Mouse (Mus musculus): ENCODE data around the gene Cpm.

Cpm gene

GRCm38 (mm10) chr10:117650042-117650655 lies 20.8 kb downstream of the Cpm start:
- no peak for DNase-seq

- no peak for DNase-seq
Observed at GRCm38 (mm10) chr10:117650725-117651124, 21.4 kb downstream of the Cpm start.

GRCm38 (mm10) chr10:117651587-117652377 lies 22.5 kb downstream of the Cpm start:
- DNase-seq: no peak

DNA sequence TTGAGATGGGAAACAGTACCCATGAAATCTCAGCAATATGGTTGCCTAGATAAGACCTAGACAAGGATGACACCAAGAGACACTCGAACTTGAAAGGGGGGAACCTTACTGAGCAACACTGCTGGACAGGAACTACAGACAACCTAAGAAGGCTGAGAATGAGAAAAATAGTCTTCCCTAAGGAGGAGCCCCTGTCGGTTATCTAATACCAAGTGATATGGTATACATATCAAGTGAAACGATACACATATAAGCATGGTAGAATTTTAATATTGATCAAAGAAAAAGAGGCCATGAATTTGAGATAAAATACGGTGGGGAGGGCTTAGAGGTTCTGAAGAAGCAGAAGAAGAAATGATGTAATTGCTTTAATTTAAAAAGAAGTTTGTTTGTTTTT lies 23.1 kb downstream of the Cpm start:
- no peak for DNase-seq

DNA sequence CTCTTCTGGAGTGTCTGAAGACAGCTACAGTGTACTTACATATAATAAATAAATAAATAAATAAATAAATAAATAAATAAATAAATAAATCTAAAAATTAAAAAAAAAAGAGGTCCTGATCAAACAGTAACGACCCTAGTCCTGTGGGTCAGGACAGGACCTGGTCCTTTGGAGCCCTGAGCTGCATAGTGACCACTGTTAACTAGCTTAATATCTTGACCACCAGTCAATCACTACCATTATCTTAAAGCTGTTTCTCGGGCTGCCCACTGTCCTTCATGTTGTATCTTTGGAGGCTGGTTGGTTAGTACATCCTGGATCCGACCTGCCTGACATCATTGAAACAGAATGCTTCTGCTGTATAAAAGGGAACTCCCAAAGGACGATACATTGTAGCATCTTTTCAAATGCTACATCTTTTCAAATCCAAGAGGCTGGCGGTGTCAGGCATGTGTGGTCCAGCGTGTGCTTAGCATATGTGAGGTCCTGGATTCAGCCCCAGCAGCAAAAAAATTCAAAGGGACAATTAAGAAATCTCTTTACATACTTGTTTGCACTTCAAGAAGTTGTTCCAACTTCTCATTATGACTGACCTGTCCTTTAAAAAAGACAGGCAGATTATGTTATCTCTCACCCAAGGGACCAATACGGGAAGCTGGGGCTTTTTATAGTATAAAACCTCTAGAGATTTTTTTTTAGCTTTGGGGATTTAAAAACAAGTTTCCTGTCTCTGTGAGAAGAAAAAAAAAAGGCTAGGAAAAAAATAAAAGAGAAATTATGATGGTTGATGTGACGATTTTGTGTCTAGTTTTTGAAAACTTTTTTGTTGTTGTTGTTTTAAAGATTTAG lies 23.9 kb downstream of the Cpm start:
- DNase-seq: no peak

DNA sequence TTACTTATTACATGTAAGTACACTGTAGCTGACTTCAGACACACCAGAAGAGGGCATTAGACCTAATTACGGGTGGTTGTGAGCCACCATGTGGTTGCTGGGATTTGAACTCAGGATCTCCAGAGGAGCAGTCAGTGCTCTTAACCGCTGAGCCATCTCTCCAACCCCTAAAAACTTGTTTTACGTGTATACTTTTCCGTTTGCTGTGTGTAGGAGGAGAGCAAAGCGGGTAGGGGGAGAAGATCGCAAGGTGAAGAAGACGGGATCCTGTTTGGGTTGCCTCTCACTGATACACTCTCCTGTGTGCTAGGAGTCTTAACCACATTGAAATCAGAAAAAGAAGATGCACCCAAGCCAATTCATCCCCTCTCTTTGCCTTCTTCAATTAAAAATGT lies 24.5 kb downstream of the Cpm start:
- DNase-seq: no peak

DNA sequence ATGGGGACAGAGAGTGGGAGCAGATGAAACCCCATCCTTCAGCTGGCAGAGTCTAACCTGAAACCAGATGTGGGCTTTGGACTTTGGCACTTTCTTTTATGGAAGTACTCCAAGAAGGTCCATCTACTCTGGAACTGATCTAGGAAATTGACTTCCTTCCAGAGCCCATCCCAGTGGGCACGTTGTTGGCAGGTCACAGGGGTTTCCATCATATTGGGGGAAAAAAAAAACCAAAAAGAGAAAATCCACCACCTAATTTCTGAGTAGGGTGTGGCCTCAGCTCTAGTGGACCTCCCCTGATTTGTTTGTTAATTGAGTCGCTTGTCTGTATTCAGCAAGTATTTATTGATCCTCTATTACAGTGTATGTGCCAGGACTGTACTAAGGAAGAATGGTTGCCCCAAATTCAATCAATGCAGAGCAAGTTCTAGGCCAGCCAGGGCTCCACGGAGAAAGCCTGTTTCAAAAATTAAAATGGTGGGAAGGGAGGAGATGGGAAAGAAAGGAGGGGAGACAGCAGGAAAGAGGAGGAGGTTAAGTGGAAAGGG lies 25.4 kb downstream of the Cpm start:
- DNase-seq: no peak

GRCm38 (mm10) chr10:117655460-117655859 lies 26.2 kb downstream of the Cpm start:
- no peak for DNase-seq

- no peak for DNase-seq
Observed at GRCm38 (mm10) chr10:117655908-117656661, 26.8 kb downstream of the Cpm start.

DNA sequence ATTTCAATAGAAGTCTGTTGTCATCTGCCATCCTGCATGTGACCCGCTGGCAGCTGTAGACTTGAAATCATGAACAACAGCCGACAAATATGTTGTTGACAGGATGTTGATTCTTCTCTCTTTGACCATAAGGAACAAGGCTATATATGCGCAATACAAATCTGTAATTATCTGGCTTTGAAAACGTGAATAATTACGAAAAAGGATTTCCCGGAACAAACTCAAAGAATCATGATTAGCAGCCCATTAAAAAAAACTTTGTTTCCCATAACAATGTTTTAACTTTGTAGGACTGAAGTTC lies 27.3 kb downstream of the Cpm start:
- no peak for DNase-seq

DNA sequence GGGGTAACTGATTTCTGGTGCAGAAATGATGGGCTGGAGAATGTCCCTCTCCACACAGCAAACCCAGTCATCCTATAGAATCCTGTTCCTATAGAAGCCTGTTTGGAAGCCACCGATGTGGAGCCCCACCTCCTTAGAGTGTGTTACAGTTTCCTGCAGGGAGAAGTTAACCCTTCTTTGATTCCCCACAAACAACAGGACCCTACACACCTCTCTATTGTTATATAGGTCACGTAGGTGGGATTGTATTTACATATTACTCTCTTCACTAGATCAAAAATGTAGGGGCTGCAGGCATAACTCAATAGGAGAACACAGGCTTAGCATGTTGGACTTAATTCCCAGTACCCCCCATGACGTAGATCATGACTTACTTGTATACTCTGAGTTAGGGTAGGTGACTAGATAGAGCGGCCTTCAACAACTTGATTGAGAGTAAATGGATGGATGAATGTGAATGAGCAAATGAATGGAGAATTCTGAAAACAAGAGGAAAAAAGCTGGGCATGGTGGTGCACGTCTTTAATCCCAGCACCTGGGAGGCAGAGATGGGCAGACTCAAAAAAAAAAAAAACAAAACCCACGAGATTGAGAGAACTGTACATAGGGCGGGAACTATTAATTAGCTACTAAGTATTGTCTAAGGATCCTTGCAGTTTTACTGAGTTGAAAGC lies 27.8 kb downstream of the Cpm start:
- no peak for DNase-seq

DNA sequence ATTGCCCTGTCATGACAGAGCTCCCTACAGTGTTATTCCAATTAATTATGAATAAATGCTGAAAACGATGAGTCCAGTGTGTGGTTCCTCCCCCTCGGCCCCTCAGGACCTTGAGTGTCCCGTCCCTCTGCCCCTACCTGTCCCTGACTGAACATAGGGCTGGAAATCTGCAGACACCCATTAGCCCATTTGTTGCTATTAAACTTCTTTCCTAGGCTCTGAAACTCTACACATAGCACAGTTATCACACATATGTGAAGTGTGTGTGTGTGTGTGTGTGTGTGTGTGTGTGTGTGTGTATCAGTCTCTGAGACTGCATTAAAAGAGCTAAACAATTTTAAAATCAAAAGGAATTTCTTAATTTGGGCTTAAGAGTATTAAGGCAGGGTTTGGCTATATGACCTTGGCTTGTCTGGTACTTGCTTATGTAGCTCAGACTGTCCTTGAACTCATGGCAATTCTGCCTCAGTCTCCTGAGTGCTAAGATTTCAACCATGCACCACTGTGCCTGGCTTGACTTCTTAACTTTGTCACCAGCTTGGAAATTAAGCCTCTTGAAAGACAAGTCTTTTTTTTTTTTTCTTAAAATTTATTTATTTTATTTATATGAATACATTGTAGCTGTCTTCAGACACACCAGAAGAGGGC lies 28.5 kb downstream of the Cpm start:
- DNase-seq: no peak

DNA sequence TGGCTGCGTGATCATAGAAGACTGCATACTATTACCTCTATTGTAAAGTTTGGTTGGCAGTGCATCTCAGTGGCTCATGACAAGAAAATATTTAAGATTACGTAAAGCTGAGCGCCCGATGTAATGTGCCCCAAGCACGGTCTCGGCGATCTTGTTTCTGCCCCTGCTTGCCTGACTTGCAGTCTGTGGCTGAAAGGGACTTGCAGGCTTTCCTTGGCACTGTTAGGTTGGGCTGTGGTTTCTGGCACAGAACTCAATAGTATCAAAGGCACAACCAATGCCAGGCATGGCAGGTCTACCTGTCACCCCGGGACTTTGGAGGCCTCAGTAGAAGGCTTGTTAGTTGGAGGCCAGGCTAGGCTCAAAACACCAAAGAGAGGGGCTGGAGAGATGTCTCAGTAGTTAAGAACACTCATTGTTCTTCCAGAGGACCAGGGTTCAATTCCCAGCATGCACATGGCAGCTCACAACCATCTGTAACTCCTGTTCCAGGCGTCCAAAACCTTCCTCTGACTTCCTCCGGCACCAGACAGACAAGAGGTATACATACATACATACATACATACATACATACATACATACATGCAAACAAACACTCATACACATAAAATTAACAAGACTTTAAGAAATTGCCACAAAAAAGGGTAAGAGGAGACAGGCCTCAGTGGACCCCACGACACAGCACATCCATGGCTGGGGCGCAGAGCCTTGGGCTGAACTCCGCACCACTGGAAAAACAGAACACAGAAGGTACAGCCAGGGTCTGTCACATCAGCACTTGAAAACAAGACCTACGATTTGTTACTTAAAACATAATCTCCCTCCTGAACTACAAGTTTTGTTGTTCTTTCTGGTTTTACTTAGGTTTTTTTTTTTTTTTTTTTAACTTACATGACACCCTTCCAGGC lies 29.5 kb downstream of the Cpm start:
- DNase-seq: no peak

DNA sequence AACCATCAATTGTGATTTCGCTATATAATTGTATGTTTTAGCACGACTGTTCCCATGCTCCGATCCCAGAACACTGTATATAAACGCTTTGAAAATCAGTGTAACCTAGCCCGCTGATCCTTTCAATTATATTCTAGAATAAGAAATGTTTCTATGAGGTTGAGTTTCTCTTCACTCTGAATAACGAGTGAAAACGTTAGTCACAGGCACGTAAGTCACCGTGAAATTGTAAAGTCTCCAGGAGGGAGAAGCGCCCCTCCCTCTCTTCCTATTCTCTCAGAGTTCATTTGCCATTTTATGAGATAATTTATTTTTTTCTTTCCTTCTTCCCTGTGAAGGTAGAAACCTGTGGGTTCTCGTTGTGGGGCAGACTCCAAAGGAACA lies 30.1 kb downstream of the Cpm start:
- DNase-seq: no peak

DNA sequence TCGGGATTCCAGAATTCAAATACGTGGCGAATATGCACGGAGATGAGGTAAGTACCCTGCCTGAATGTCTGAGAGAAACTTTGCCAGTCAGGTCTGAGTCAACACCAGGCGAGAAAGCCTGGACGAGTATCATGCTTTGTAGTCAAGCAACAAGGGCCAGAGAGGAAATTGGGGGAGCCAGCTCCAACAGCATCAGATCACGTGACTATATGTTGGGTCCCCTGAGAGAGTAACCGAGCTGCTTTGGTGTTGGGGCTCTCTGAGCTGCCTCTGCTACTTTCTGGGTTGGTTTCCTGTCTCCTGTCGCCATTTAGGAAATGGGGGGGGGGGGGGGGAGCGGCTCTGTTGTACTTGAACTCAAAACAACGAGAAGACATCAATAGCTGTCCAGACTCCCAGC lies 30.5 kb downstream of the Cpm start:
- no peak for DNase-seq

- peak; percentile 71 to 75 for DNase-seq
Observed at GRCm38 (mm10) chr10:117662316-117663055, 33.2 kb downstream of the Cpm start.

DNA sequence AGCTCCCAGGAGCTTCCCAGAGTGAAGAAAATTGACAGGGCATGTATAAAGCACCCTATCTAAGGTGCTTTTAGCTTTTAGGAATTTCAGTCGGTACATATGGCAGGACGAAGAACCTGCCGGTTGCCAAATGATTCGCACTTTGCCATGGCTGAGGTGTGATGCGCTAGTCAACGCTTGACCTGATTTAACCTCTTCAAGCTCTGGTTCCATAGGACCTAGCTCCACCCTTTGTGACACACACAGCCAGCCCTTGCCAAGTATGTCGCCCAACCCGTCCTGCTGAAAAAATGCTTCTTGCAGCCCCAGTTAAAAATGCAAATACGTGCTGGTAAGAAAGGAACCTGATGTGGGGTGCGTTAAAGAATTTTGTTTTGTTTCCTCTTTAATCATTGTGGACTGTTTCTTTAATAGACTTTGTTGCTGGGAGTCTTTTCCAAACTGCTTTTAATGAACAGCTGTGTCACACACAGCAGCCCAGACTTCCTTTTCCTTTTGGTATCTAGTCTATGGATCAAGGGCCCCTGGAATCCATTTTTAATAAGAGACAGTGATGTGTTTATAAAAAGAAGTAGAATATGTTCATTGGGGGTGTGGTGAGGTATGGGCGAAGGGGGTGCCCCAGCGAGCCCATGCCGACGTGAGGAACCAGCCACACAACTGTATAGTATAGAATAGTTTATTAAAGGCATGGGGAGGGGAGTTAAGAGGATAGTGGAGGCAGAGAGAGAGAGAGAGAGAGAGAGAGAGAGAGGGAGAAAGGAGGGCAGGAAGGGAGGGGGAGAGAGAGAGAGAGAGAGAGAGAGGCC lies 34.0 kb downstream of the Cpm start:
- DNase-seq: no peak

GRCm38 (mm10) chr10:117663865-117664200 lies 34.5 kb downstream of the Cpm start:
- peak; percentile 83 to 84 for DNase-seq
